Mouse (Mus musculus) activated CD4-positive, CD25-positive, alpha-beta regulatory T cell, adult 4 months (primary cell): Measurements from ENCODE around the gene Olfr552. TPM values are rescaled to one million over a fixed set of nuclear protein-coding genes. Genes with fewer than 3 reads are reported as not detected.
"Not testable (repeated sequence)": the region's sequence is repeated elsewhere in the genome, so short reads cannot be mapped to it uniquely, and the experiment has no call there.

Experiments used
- ATAC-seq: one replicate; pipeline ENCODE4 v1.8.0; 2017
- polyA plus RNA-seq, 2 experiments: library from polyadenylated mRNA; unstranded; fragments of 100-300 nt; shearing (Covaris generic); gene quantifications; one replicate each; pipeline ENCODE4 v1.2.1; 2017

Gene Olfr552
- polyA plus RNA-seq, result not detected

DNA sequence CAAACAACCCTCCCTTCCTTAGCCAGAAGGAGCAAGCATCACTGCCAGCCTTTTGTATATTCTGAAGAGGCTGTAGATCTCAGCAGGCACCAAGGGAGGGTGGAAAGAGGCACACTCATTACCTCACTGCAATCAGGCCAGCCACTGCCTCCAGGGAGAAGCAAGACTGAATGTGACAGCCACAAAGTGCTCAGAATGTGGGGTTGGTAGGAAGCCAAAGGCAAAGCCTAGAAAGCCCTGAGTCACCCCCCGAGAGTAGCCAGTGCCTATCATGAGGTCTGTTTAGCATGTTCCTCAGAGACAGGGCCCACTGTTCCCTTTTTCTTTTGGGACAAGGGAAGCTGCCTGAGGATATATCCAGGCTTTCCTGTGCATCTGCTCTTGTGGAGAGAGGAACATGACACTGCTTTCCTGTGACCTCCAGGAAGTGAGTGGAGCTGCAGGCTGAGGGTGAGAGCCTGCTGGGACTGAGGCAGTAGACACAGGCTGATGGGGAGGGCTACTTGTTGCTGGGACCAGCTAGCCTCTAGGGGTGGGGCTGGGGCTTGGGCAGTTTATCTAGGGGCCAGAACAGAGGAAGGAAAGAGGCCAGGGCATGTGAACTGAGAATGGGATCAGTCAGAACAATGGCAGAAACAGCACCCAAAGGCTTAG, at the start of gene Olfr552:
Olfr552 (plus strand) TSS at position 393 of the 654 bp plus-strand sequence.
- ATAC-seq, result no peak

DNA sequence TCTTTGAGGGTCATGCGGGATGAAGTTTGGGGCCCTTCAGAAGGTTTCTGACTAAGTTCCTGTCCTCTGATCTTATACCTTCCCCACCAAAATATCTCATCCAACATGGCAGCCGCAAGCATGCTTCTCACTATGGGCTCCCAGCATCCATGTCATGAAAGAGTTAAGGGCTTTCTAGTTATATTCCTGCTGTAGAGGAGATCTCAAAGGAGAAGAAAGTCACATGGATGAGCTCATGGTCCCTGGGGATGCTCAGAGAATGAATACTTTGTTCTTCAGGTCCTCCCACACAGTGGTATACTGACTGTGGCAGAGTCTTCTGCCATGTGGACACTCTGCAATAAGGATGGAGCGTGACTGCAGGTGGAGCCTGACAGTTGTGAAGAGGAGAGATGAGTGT, 48.0 kb upstream of the Olfr552 start, which contains the start of gene Olfr549:
Olfr549 (plus strand) TSS at position 301 of the 400 bp plus-strand sequence.
- no peak for ATAC-seq

DNA sequence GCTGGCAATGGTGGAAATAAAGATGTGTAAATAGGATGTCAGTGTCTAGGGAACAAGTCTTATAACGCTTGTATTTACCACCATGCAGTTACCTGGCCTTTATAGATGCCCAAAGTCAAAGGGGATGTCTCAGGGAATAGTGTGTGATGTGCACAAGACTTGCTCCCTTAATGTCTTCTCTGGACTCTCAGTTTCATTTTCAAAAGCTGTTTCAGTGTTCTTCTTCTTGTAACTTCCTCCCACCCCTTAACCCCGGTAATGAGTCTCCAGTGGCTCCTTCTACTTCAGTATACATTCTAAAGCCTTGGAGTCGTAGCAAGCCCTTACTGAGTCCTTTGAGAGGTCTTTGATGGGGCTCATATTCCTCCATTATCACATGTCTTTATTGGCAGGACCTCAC, 44.3 kb upstream of the Olfr552 start:
- ATAC-seq, result peak; percentile 43

DNA sequence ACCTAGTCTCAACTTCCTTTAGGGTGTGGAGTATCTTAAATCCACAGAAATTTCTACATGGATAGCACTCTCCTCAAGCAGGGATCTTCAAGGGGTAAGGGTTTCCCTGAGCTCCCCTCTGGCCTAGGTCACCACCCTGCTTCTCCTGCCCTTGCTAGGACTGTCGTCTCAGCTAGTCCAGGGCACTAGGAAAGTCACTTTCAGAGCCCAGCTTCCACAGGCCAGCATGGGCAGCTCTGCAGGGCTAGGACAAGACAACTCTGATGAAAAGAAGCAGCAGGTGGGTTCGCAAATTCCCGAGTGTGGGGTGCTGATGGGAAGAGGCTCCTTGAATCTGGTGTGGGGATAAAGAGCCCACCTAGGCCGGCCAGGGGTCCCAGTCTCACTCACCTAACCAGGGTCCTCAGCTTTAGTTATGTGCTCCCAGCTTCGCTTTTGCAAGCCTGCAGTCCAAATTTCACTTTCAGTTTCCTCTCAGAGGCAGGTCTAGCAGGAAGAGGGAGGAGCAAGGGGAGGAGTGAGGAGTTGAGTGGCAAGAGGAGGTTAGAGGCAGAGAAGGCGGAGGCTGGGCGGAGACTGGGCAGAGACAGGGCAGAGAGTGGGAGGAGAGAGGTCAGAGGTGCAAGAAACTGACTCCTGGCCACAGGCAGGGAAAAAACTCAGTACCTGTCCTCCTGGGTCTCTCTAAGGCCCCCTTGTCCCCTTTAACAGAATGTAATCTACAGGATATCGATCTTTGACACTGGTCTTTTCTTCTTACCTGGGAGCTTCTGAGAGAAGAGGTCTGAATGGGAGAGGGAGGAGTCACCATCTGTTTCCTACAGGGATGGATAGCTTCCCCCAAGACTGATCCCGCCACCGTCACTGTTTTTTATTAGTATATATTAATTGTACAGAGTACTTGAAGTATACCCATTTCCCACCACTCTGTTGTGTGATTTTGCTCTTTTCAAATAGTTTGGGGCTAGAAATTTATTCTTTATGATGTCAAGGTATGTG, 32.3 kb upstream of the Olfr552 start, which contains the start of gene Trim21:
Trim21 (minus strand) TSS at position 488 of the 999 bp plus-strand sequence.
- ATAC-seq, result peak; percentile 100

DNA sequence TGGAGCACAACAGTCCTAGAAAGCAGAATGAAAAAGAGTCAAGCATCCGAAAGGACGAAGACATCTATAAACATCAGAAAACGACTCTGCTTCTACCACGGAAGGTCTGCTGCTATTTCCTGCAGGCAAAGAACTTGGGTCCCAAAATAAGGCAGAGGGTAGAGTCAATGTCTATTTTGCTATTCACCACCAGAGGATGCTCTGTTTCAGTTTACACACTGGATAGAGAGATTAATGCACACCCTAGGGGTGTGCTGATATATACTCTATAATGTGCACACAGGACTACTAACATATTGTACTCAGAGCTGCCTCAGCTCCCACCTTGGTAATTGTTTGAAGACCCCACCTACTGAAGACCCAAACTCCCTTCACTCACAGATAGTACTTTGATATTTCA, 31.4 kb upstream of the Olfr552 start:
- no peak for ATAC-seq

DNA sequence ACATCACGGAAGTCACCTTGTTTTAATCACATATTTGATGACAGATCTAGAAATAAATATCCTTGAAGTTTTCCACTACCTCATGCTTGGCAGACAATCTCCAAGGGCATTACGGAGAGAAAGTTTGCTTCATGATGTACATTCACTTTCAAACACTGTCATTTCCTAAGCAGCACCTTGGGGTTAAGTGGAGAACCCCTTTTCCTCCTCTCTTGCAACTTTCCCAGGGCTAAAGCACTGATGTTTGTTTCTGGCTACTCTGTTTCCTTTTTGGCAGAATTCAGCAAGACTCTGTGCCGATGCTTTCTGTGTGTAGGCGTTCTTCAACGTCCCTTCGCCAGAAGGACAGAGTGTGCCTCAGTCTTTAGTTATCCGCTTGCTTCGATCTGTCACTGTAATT, 26.4 kb upstream of the Olfr552 start, which contains the start of gene Olfr550:
Olfr550 (plus strand) TSS at position 301 of the 400 bp plus-strand sequence.
- ATAC-seq, result no peak

DNA sequence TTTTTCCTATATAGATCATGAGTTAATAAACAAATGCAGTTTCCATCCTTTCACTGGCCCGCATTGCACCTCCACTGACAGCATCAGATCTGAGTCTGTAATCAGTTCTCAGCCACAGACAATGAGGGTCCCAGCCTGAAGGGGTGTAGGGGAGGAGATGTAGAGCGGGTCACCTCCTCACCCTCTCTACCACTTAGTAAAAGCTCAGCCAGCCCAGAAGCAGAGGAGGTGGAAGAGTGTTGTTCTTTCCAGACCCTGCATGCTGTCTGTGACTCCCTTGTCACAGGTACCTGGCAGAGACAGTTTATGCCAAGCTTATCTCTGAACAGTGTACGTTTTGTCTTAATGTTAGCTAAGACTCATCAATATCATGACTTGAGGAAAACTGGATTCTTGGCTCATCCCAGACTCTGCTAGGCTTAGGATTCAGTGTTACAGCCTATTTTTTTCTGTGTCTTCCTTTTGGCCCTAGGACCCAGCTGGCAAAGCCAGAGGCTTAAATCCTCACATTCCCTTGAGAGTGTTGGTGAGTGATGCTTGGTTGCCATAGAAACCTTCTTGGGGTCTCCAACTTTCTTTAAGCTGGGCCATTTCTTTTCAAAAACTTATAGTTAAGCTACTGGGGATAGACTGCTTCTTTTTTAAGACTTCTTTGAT, 24.3 kb upstream of the Olfr552 start:
- no peak for ATAC-seq

DNA sequence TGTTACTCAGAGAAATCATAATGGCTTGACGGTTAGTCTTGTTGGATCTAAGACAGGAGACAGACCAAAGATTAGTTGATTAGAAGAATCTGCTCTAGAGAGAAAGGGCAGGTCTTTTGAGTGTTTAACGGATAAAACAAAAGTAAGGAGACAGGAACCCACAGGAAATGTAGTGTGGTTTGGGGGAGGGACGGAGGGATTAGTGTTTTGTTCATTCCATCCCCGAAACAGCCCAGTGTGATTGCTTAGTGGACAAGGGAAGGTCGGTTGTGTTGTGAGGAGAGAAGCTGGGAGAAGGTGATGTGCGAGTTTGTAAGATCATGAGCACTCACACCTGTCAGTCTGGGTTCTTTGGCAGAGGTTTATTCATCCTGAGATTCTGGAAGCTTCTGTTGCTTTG, 21.6 kb upstream of the Olfr552 start:
- no peak for ATAC-seq

DNA sequence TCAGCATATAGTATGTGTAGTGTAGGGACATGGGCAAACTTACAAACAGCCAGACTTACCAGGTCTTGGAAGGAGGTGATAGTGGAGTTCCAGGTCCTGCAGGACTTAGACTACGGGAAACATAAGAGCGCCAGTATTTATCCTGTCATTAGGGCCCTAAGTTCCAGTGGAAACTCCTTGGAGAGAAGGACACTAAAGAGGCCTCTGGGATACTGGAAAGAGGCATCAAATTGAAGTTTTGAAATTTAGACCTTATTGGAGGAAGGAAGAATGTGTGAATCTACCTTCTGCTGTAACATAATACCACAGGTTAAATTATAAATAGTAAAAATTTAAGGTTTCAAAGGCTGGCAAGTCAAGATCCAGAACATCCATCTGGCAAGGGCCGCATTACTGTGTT, 5.8 kb upstream of the Olfr552 start, which contains the start of gene Olfr551:
Olfr551 (minus strand) TSS at position 101 of the 400 bp plus-strand sequence.
- no peak for ATAC-seq

DNA sequence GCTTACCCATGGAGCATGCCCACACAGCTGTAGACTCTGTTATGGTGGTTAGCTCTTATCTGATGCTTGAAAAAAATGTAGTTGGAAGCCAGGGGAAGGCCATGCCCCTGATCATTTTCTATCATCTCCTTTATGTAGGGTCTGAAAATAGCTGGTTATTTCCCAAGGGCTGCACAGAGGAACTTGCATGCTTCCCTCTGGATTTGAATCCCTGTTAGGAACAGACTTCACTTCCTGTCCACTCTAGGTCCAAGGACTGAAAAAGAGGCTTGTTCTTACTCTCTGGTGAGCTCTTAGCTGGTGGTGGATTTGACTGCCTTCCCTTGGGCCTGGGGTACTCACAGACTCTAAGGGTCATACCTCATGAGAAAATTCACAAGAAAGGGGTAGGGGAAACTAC, 20.5 kb downstream of the Olfr552 start, which contains the start of gene Olfr553:
Olfr553 (minus strand) TSS at position 101 of the 400 bp plus-strand sequence.
- ATAC-seq, result no peak

DNA sequence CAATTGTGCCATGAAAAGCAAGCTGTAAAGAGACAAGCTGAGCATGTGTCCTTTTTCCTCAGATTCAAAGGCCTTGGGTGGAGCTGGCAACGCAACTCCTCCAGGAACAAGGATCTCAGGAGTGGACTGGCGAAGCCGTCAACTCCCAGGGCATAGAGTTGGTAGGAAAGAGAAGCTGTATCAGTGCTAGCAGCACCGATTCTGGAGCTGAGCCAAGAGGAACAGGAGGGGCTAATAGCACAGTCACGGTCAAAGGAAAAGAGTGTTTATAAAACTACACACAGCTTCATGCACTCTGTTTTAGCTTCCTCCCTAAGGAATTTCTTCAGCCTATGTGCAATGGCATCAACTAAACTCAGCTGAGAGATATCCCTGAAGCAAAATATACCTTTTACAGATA, 22.0 kb downstream of the Olfr552 start:
- no peak for ATAC-seq

DNA sequence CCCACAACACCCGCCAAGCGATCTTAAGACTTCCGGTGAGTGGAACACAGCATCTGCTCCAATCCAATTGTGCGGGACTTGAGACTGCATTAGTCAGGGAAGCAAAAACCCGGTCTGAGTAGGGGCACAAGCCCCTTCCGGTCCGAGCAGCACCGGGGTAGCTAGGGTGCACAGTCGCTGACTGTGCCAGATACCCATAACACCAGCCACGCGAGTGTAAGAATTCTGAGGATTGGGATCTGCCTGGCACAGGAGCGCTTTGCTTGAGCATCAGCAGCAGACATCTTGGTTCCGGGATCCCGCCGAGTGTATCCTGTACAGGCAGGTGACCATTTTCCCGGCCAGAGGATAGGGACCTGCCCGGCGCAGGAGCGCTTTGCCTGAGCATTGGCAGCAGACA, 22.8 kb downstream of the Olfr552 start:
- not testable (repeated sequence) for ATAC-seq

DNA sequence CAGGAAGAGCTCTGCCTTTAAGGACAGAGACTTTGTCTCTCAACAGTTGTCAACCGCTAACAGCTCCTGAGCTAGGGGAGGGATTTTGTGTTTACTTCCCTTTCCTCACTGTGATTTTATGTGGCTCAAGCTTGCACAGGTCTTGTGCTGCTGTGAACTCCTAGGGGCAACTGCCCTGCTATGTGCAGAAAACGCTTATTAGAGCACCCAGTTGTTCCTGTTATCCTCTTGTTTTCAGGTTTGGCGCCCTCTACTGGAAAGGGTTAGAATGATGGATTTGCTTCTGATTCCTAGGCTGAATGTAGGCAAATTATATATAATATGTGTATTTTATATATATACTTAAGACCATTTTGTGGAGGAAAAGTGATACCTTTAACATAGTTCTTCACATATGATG, 39.1 kb downstream of the Olfr552 start:
- no peak for ATAC-seq

DNA sequence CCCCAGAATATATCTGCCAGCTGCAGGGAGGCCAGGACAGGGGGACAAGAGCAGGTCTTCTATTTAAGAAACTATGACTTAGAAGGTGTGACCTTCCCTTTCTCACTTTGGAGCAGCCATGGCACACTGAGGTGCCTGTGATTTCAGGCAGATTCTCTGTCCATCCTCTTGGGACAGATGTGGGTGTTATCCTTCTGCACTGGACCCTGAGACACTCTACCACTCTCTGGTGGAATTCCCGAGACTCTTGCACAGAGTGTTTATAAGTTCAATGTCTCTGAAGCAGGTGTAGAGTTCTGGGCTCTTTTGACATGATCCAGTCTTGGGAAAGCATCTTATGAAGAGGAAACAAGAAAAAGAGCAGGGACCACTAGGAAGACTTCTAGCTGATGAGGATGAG, 40.6 kb downstream of the Olfr552 start, which contains the start of gene Olfr554:
Olfr554 (plus strand) TSS at position 301 of the 400 bp plus-strand sequence.
- ATAC-seq, result no peak

DNA sequence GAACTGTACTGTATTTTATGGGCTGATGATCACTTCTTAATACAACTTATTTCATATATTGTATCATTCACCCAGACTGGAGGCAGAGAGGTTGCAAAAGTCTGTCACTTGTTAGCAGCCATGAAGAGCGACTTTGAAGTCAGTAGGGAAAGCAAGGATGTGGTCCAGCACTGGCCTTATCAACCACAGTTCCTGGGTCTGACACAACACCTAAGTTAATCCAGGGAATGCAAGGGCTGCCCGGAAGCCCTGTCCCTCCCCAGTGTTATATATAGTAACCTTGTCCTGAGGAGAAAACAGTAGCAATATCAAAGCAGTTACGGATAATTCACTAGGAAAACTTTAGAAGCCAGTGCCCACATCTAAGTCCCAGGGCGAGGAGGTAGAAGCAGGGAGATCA, 47.4 kb downstream of the Olfr552 start:
- ATAC-seq, result not testable (repeated sequence)

Other genes starting within 250 kb of the Olfr552 start
- gene Rrm1, start 156.1 kb upstream of the Olfr552 start, polyA plus RNA-seq, result 10 to 100 TPM; 82.6 to 87.8 TPM
- under 1 TPM in 1 of 2 experiments, not detected in 1; 0.29 TPM for gene Olfr543, start 116.1 kb upstream of the Olfr552 start, polyA plus RNA-seq
- gene Olfr544, start 109.5 kb upstream of the Olfr552 start, polyA plus RNA-seq, result under 1 TPM in 1 of 2 experiments, not detected in 1; 0.17 TPM
- not detected for gene Olfr545, start 98.2 kb upstream of the Olfr552 start, polyA plus RNA-seq
- gene Olfr547, start 63.0 kb upstream of the Olfr552 start, polyA plus RNA-seq, result not detected
- gene Olfr548-ps1, start 56.9 kb upstream of the Olfr552 start, polyA plus RNA-seq, result not detected
- gene Olfr549, start 47.9 kb upstream of the Olfr552 start, polyA plus RNA-seq, result not detected
- 10 to 100 TPM in 1 of 2 experiments, 1 to 10 TPM in 1; 9.7 to 10.3 TPM for gene Trim21, start 32.3 kb upstream of the Olfr552 start, polyA plus RNA-seq
- under 1 TPM in 1 of 2 experiments, not detected in 1; 0.11 TPM for gene Olfr550, start 26.3 kb upstream of the Olfr552 start, polyA plus RNA-seq
- under 1 TPM in 1 of 2 experiments, not detected in 1; 0.08 TPM for gene Olfr551, start 5.9 kb upstream of the Olfr552 start, polyA plus RNA-seq
- gene Olfr553, start 20.4 kb downstream of the Olfr552 start, polyA plus RNA-seq, result not detected
- not detected for gene Olfr554, start 40.7 kb downstream of the Olfr552 start, polyA plus RNA-seq
- not detected for gene Olfr555, start 61.1 kb downstream of the Olfr552 start, polyA plus RNA-seq
- under 1 TPM in 1 of 2 experiments, not detected in 1; 0.12 TPM for gene Olfr556, start 67.1 kb downstream of the Olfr552 start, polyA plus RNA-seq
- gene Trim68, start 89.6 kb downstream of the Olfr552 start, polyA plus RNA-seq, result 1 to 10 TPM; 9.2 to 9.3 TPM
- gene Olfr557, start 98.1 kb downstream of the Olfr552 start, polyA plus RNA-seq, result not detected
- not detected for gene Olfr558, start 104.4 kb downstream of the Olfr552 start, polyA plus RNA-seq
- gene Olfr33, start 121.3 kb downstream of the Olfr552 start, polyA plus RNA-seq, result not detected
- not detected for gene Olfr559, start 129.7 kb downstream of the Olfr552 start, polyA plus RNA-seq
- gene Olfr560, start 161.6 kb downstream of the Olfr552 start, polyA plus RNA-seq, result not detected
- not detected for gene Olfr78, start 161.7 kb downstream of the Olfr552 start, polyA plus RNA-seq
- not detected for gene Olfr561, start 173.5 kb downstream of the Olfr552 start, polyA plus RNA-seq
- gene Olfr564, start 205.7 kb downstream of the Olfr552 start, polyA plus RNA-seq, result not detected